Mouse (Mus musculus) megakaryocyte-erythroid progenitor cell, adult 5-6 weeks (primary cell): ENCODE measurements around the gene Spo11. TPM values are rescaled to one million over a fixed set of nuclear protein-coding genes. Genes with fewer than 3 reads are reported as not detected.

Experiments used
- ATAC-seq: replicated peaks from 2 replicates; pipeline ENCODE4 v1.8.0; 2016; ENCODE audit warnings: mild to moderate bottlenecking, inconsistent platforms; ENCODE audit not compliant: severe bottlenecking, poor library complexity, low FRiP score, low TSS enrichment
- total RNA-seq, 2 experiments: library from RNA; stranded (forward) in 1 of 2; stranded (reverse) in 1 of 2; fragments of 200-1000, 215-1000 nt in 1 of 2; fragments of >200 nt in 1 of 2; fragmentation: Nextera tagmentation in 1 of 2; gene quantifications; 2 replicates each; pipeline ENCODE4 v1.2.3; 2014 to 2017

Gene Spo11
- total RNA-seq, 2 experiments from 2014 or later: 2.1 TPM; not detected in 1

DNA sequence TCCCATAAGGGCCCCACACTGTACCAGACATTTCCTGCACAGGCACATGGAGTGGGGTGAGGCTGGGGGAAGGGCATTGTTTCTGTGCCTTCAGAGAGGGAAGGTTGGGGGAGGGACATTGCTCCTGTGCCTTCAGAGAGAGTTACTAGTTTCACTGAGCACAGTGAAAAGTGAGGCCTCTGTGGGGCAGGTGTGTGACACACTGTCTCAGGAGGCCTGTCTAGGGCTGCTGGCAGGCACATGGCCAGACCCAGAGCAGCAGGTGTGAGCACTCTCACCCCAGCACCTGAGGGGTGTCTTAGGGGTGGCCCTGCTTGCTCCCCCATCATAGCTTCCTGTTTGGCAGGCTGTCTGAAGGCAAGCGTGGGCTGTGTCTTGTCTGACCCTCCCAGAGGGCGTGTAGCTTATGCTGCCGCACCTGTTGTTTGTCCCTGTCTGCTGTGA, 49.2 kb downstream of the Spo11 start:
- 0 out of 2 replicates have a peak, but pooled peaks have one; percentile 3 for ATAC-seq

DNA sequence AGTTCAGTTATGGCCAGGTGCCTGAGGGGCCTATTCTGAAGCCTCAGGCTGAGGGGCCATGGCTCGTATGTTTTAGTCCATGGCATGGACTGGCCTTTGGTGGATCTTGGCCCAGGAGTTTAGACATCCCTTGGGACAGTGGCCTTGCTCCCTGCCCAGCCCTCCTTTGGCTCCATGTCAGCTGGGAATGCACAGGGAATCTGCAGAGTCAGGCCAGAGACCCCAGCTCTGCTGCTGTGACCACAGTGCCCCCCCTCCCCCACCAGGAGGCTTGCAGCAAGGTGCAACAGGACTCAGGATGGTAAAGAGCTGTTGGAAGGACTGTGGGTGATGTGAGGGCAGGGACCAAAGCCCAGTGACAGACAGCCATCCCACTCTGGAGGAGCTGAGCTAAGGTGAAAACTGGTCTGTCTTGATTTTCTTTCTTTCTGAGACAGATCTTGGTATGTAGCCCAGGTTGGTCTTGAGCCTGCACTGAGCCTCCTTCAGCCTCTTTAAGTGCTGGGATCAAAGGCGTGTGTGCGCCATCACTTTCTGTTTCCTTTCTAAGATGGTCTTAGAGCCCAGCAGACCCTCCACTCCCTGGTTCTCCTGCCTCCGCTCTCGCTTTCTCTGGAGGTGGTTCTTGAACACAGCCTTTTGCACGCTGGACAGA, 49.8 kb downstream of the Spo11 start:
- ATAC-seq: no peak

DNA sequence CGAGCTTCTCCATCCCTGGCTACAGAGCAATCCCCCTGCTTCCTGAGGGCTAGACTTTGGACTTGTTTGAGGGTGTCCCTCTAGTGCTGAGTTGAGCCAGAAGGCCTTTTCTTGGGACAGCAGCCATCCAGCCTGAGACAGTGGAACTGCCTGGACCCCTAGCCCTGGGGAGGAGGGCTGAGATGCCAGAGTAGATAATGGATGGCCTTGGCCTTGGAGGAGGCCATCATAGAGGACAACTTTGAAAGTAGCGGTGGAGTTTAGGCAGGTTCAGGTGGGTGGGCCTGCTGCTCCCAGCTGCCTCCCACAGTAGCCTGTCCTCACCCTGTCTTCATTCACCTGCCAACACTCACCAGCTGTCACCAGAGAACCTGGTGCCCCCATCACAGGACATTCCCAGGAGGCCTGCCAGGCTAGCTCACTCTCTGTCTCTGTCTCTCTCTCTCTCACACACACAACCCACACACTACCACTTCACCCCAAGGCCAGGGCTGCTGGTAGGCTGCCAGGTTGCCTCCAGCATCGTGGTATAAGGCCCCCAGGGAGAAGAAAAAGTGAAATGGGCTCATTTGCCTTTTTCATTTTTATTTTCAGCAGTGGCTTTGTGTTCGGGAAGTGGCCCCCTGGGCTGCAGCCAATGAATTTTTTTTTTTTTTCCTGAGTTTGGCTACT, 50.5 kb downstream of the Spo11 start:
- ATAC-seq: no peak

DNA sequence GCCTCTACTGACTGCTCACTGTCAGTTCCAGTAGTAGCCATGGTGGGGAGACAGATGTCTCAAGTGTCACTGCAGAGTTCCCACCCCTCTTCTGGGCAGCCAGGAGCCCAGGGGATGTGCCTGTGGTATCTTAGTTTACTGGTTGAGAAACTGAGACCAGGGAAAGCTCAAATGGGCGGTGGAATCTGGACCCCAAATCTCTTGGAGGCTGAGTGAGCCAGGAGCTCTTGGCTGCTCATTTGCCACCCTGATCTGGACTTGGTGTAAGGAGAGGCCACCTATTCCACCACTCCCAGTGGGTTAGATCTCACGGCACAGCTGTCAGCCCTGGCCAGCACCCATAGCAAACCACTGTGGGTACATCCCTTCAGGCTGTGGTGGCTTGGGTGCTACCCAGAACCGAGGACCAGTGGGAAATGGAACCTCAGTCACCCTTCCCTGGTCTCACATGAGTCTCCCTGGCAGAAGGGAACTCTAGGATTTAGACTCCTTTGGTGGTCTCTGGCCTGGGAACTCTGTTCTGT, 51.1 kb downstream of the Spo11 start:
- no peak for ATAC-seq

DNA sequence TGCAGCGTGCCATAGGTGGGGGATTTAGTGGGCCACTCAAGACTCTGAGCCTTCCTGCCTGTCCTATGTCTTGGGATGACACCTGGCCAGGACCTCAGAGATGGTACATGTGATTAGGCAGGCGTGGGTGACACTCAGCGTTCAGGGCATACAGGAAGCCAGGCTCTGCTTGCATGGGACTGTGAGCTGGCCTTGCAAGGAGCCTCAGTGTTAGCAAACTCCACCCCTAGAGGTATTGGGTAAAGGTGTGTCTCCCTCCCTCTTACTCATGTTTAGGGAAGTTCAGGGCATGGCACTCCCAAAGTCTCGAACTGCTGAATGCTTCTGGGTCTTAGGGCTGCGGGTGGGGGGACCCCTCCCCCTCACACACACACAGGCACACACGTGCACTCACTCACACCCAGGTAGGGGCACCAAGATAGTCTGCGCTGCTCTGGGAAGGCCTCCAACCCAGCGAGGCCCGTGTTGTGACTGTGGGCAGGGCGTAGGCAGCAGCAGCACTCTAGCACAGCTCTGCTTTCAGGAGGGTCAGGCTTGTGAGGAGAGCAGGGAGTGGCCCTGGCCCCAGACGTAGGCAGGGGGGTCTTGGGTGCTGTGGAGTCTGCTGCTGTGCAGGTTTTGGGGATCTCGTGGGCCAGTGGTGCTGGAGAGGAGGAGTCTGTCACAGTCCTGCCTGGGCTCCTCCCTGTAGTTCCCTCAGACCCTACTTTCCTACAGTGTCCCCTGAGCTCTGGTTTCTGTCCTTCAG, 53.3 kb downstream of the Spo11 start:
- no peak for ATAC-seq

DNA sequence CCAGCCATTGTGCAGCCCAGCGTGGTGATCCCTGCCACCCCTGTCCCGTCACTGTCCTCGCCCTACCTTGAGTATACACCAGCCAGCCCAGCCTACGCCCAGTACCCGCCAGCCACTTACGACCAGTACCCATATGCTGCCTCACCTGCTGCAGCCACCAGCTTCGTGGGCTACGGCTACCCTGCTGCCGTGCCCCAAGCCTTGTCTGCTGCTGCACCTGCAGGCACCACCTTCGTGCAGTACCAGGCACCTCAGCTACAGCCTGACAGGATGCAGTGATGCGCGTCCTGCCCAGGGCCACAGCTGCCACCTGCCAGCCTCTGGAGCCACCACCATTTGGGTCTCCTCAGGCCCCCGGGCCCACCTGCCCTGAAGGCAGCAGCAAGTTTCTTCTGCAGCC, 56.0 kb downstream of the Spo11 start:
- ATAC-seq: no peak

DNA sequence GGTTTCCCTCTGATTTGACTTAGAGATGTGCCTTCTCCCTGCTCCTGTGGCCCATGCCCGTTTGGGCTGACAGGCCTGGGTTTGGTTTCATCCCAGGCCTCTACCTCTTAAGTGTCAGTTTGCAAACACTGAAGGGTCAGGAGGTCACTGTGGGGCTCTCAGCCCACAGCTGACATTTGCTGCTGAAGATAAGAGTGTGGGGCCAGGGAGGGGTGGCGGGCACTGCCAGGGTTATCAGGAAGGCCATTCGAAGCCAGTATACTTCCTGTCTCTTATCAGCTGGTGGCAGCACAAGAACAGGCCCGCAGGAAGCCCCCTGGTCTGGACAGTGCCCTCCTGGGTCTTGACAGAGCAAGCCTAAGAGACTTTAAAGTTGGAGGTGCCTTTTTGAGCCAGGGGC, 57.5 kb downstream of the Spo11 start:
- peak; percentile 35 for ATAC-seq

DNA sequence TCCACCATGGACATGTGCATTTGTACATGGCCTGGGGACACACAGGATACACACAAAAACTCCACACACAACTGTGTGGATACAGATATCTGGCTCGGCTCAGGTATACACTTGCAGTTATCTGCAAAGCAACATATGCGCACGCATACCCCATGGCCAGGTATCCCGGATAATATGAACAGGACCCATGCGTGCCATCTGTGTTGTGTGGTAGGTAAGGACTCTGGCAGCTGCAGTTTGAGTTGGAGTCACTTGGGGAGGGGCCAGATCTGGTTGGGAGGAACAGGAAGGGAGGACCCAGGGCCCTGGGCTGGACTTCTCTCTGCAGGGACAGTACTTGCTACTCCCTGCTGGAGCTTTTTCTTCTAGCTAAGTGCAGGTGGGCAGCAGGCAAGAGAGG, 58.2 kb downstream of the Spo11 start:
- ATAC-seq: peak; percentile 4

DNA sequence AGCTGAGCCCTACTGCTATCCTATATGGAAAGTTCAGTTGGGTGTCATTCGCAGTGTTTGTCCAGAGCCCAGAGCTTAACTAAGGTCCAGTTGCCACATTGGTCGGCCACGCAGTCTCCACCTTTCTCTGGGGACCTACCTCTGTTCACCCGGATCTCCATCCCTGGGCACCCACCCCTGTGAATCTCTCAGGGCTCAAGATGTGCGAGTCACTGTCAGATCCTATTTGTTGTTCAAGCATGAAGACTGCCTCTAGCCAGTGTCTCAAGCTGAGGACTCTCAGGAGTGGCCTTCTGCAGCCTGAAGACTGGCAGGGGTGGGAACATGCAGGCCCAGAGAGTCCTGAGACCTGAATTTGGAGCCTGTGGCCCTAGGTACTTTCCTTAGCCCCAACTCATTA, 58.6 kb downstream of the Spo11 start:
- ATAC-seq: no peak

DNA sequence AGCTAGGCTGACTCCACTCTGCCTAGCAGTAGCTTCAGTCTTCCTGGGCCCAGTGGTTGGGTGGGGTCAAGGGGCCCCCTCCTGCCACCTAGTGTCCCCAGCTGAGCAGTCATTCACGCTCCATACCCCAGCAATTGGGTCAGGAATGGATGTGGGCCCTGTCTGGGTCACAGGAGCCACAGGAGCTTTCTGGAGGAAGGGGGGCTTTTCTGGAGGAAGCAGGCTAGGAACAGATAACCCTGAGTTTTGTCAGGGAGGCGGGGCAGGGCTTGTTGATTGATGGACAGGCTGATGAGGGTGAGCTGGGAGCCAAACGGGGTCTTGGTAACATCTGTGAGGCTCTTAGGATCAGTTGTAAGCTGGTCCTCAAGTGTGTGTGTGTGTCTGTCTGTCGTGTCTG, 59.1 kb downstream of the Spo11 start:
- ATAC-seq: 0 out of 2 replicates have a peak, but pooled peaks have one; percentile 3

DNA sequence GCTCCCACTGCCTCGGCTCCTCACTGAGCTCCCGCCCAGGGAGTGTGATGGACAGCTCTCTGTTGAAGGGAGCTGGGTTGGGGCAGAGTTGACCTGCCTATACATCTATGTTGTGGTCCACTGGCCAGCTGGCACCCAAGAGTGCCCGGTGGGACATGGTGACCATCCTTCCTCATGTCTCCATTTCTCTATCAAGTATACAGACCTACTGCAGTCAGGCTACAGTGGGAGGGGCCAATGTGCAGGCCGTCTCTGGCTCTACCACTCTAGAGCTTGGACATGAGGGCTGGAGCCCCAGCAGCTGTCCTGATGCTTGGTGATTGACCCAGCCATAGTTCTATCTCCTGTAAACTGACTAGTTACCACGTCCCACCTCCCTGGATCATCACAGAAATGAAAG, 59.8 kb downstream of the Spo11 start:
- ATAC-seq: no peak

DNA sequence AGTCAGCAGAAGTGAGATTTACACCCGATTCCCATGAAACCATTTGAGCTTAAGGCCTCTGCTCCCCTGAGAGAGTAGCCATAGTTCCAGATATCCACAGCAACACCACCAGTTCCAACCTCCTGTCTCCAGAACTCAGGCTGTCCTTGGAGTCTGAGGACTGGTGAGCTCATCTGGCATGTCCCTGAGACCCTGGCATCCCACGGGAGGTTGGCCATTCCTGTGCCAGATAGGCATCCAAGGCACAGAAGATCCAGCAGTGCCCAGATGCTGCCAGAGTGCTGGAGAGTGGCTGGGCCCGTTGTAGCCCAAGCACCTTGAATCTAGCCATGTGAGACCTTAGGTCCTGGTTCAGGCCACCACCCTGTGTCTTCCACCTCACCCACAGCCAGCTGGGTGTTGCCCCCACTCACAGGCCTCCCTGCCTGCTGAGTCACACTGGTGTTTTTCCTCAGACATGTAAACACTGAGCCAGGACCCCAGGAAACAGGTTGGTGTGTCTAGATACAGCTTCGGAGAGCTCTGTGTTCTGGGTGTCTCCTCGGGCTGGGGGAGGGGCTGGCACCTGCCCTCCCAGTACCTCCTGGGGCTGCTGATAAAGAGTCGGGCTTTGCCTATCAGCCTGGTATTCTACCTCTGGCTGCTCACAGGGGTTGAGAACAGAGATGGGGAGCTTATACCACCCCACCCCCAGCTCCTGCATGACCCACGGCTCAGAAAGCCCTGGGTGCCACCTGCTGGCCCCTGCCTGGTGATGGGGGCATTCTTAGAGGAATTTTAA, 60.5 kb downstream of the Spo11 start:
- ATAC-seq: peak; percentile 72

DNA sequence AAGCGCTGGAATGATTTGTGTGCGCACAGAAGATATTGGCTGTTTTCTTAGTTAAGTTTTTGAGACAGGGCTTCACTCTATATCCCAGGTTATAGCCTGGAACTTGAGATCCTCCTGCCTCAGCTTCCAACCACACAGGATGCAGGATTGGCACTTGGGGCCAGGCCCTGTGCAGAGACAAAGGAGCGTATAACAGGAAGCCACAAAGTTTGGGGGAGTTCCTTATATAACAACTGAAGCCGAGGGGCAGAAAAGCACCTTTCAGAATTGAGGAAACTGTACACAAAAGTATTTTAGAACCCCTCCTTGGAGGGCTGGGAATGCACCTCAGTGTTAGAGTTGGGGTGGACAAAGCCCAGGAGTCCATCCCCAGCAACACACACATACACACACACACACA, 61.5 kb downstream of the Spo11 start:
- no peak for ATAC-seq

DNA sequence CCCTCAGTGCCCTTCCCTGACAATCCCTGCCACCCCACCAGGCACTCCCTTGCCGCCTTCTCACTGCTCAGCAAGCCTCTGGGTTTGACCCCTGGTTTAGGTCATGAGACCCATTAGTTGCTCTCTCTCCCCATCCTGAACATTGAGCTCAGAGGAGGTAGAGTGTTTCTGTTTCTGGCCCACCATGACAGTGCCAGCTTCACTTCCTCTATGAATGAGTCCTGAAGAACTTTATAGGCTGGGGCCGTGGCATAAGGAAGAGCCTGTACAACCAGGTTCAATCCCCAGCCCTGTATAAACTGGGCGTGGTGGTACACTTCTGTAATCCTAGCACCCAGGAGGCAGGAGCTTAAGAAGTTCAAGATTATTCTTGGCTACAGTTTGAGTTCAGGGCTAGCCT, 63.3 kb downstream of the Spo11 start:
- no peak for ATAC-seq

DNA sequence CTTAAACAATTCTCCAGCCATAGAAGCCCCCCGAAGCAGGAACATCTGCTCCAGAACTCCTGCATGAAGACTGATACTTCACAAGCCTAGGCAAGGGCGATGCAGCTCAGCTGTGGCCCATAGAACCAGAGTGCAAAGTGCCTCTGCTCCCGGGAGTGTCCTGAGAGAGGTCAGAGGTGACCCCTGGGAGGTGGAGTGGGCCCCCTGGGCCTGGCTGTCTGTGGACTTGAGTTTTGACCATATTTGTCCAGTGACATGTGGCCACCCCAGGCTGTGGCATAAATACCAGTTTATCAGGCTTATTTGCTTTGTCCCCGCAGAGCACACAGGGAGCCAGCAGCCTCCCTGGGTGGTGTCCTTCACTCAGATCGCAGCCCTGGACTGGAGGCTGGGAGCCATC, 63.7 kb downstream of the Spo11 start:
- no peak for ATAC-seq

DNA sequence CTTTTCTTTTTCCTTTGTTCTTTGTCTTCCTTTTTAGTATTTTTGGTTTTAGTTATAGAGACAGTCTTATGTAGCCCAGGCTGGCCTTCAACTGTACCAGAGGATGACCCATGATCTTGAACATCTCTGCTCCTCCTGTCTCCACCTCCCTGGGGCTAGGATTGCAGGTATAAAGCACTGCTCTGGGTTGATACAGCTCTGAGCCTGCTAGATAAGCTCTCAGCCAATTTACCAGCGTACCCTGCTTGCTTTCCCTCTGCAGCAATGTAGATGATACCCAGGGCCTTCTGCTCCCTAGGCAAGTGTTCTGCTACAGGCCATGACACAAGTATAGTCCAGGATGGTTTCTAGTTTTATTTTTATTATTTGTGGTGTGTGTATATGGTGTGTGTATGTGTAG, 64.4 kb downstream of the Spo11 start:
- 0 out of 2 replicates have a peak, but pooled peaks have one; percentile 15 for ATAC-seq

DNA sequence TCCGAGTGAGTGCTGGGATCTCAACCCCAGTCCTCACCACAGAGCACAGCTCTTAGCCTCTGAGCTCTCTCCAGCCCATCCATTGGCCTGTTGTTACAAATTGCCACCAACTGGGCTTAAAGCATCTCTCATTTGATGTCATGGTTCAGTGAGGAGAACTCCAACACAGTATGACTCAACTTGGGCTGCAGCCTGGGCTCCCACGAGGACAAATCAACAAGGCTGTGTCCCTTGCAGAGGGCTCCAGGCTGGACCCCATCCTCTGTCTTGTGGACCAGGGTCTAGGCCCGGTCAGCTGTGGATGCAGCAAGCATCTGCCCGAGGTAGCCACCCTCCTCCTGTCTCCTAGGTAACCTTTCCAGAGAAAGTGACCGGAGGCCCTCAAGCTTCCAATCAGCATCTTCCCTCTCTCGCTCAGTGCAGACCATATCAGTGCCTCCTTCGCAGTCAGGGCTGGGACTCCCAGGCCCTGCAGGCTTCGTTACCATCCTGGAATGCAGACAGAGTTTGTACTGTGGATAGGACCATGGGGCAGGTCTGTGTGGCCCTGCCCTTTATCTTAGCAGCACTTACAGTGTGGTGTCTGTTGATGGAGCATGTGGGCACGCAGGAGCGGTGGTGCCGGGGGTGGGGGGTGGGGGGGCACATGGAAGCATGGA, 65.1 kb downstream of the Spo11 start:
- ATAC-seq: no peak
